Mouse (Mus musculus) hindbrain, embryonic 13.5 days (tissue): ENCODE results near the gene Ankrd54. TPM values are rescaled to one million over a fixed set of nuclear protein-coding genes. Genes with fewer than 3 reads are reported as not detected.
A peak's percentile ranks its signal among the peaks of the same experiment; 100 is the strongest.

Experiments used
- ATAC-seq: fragments of 200-750 bp; cut with Nextera tagmentation; 2 replicates; pipeline ENCODE4 v1.8.0; 2017; ENCODE audit warnings: moderate TSS enrichment; ENCODE audit not compliant: low FRiP score
- H3K27ac ChIP-seq: fragments of 300-500 bp; sonication (generic); 2 replicates; pipeline ENCODE4 v1.5.1; 2015; ENCODE audit warnings: inconsistent platforms, mild to moderate bottlenecking, moderate library complexity
- H3K27me3 ChIP-seq: fragments of 300-500 bp; sonication (generic); 2 replicates; pipeline ENCODE4 v1.6.1; 2015; ENCODE audit warnings: mild to moderate bottlenecking, inconsistent platforms
- H3K36me3 ChIP-seq: fragments of 300-500 bp; sonication (generic); 2 replicates; pipeline ENCODE4 v1.6.1; 2015; ENCODE audit warnings: mild to moderate bottlenecking, inconsistent platforms
- H3K4me1 ChIP-seq: fragments of 300-500 bp; sonication (generic); replicated peaks from 2 replicates; pipeline ENCODE4 v1.6.1; 2015; ENCODE audit warnings: inconsistent platforms
- H3K4me2 ChIP-seq: fragments of 300-500 bp; sonication (generic); 2 replicates; pipeline ENCODE4 v1.6.1; 2015; ENCODE audit warnings: inconsistent platforms, mild to moderate bottlenecking, moderate library complexity
- H3K4me3 ChIP-seq: fragments of 300-500 bp; sonication (generic); 2 replicates; pipeline ENCODE4 v1.5.1; 2015; ENCODE audit warnings: mild to moderate bottlenecking, inconsistent platforms
- H3K9ac ChIP-seq: fragments of 300-500 bp; sonication (generic); 2 replicates; pipeline ENCODE4 v1.6.1; 2015; ENCODE audit warnings: mild to moderate bottlenecking, inconsistent platforms
- H3K9me3 ChIP-seq: fragments of 300-500 bp; sonication (generic); 2 replicates; pipeline ENCODE4 v1.6.1; 2016; ENCODE audit warnings: inconsistent platforms
- WGBS: fragments of 180-500 bp; shearing (Covaris S2); methylation state at CpG from one replicate; pipeline ENCODE4 v1.1.7; 2015; 5-methylcytosine and 5-hydroxymethylcytosine counted together
- polyA plus RNA-seq: library from polyadenylated mRNA; unstranded; fragments of >200 nt; fragmentation: Nextera tagmentation; extraction: Ambion mirVana; gene quantifications from 2 replicates; pipeline ENCODE4 v1.2.1, GENCODE M21; 2015

Ankrd54 gene
- polyA plus RNA-seq, 1 experiment from 2014 or later: 50.4 TPM

GRCm38 (mm10) chr15:79074446-79074845 is 11.8 kb upstream of the Ankrd54 start:
- H3K9me3 ChIP-seq: no peaks in the 10 kb centered on the region
- ATAC-seq: no peak
- H3K4me2 ChIP-seq: peak overlapping the region; percentile 89
- no peaks in the 10 kb centered on the region for H3K27me3 ChIP-seq
- H3K27ac ChIP-seq: peak overlapping the region; percentile 82
- peaks cover 28% of the 10 kb centered on the region for H3K4me1 ChIP-seq
- H3K36me3 ChIP-seq: peaks cover 31% of the 10 kb centered on the region
- H3K4me3 ChIP-seq: peak overlapping the region; percentile 97
- peak overlapping the region; percentile 60; the same call in 1 of the 2 replicates for H3K9ac ChIP-seq
- 37% methylated on average over 10 of the region's 10 CpGs for WGBS

GRCm38 (mm10) chr15:79073752-79074151 is 11.1 kb upstream of the Ankrd54 start:
- no peak for ATAC-seq
- H3K9ac ChIP-seq: no peak overlapping the region
- no peaks in the 10 kb centered on the region for H3K27me3 ChIP-seq
- H3K4me1 ChIP-seq: peaks cover 28% of the 10 kb centered on the region
- no peak overlapping the region for H3K4me2 ChIP-seq
- H3K4me3 ChIP-seq: no peak overlapping the region
- H3K9me3 ChIP-seq: no peaks in the 10 kb centered on the region
- H3K36me3 ChIP-seq: peaks cover 24% of the 10 kb centered on the region
- no peak overlapping the region for H3K27ac ChIP-seq

GRCm38 (mm10) chr15:79071117-79072039 is 8.7 kb upstream of the Ankrd54 start:
- Histone ChIP-seq H3K9ac (no peak overlapping the region), H3K4me1 (peaks cover 20% of the 10 kb centered on the region), H3K4me3 (no peak overlapping the region), H3K27ac (no peak overlapping the region), H3K9me3 (no peaks in the 10 kb centered on the region), H3K36me3 (peaks cover under 1% of the 10 kb centered on the region; the same call in 1 of the 2 replicates), H3K4me2 (no peak overlapping the region), H3K27me3 (peaks cover 12% of the 10 kb centered on the region; the same call in 1 of the 2 replicates)
- WGBS: 68% methylated on average over 5 of the region's 5 CpGs
- ATAC-seq: no peak

GRCm38 (mm10) chr15:79068416-79068815 is 5.7 kb upstream of the Ankrd54 start:
- Histone ChIP-seq H3K4me2 (no peak overlapping the region), H3K27ac (no peak overlapping the region), H3K9me3 (no peaks in the 10 kb centered on the region), H3K27me3 (peaks cover 16% of the 10 kb centered on the region; the same call in 1 of the 2 replicates), H3K9ac (no peak overlapping the region), H3K4me3 (no peak overlapping the region), H3K4me1 (peaks cover 6% of the 10 kb centered on the region), H3K36me3 (no peaks in the 10 kb centered on the region)
- WGBS: 82% methylated on average over 3 of the region's 3 CpGs
- ATAC-seq: no peak

GRCm38 (mm10) chr15:79067631-79068030 is 4.9 kb upstream of the Ankrd54 start:
- Histone ChIP-seq H3K36me3 (no peaks in the 10 kb centered on the region), H3K4me1 (peaks cover 8% of the 10 kb centered on the region), H3K27ac (no peak overlapping the region), H3K9me3 (no peaks in the 10 kb centered on the region), H3K27me3 (peaks cover 16% of the 10 kb centered on the region; the same call in 1 of the 2 replicates), H3K9ac (no peak overlapping the region), H3K4me2 (no peak overlapping the region), H3K4me3 (no peak overlapping the region)
- no peak for ATAC-seq
- WGBS: 85% methylated on average over 3 of the region's 3 CpGs

GRCm38 (mm10) chr15:79066276-79066675 is 3.6 kb upstream of the Ankrd54 start:
- Histone ChIP-seq H3K9me3 (no peaks in the 10 kb centered on the region), H3K4me3 (no peak overlapping the region), H3K4me1 (peaks cover 17% of the 10 kb centered on the region), H3K27ac (no peak overlapping the region), H3K9ac (no peak overlapping the region), H3K27me3 (peaks cover 16% of the 10 kb centered on the region; the same call in 1 of the 2 replicates), H3K36me3 (no peaks in the 10 kb centered on the region), H3K4me2 (no peak overlapping the region)
- no peak for ATAC-seq
- WGBS: 57% methylated on average over 2 of the region's 2 CpGs

- Histone ChIP-seq H3K4me1 (peaks cover 22% of the 10 kb centered on the region), H3K36me3 (peaks cover 7% of the 10 kb centered on the region), H3K4me3 (no peak overlapping the region), H3K27me3 (peaks cover 16% of the 10 kb centered on the region; the same call in 1 of the 2 replicates), H3K4me2 (no peak overlapping the region), H3K9me3 (no peaks in the 10 kb centered on the region), H3K9ac (no peak overlapping the region), H3K27ac (no peak overlapping the region)
- 65% methylated on average over 8 of the region's 8 CpGs for WGBS
- no peak for ATAC-seq
Observed at GRCm38 (mm10) chr15:79065086-79065770, 2.5 kb upstream of the Ankrd54 start.

- Histone ChIP-seq H3K36me3 (peaks cover 27% of the 10 kb centered on the region), H3K4me3 (peak overlapping the region; percentile 28), H3K9ac (no peak overlapping the region), H3K4me2 (peak overlapping the region; percentile 45), H3K27me3 (peaks cover 13% of the 10 kb centered on the region; the same call in 1 of the 2 replicates), H3K27ac (0 out of 2 replicates have a peak overlapping the region, but pooled peaks have one; percentile 13), H3K4me1 (peaks cover 22% of the 10 kb centered on the region), H3K9me3 (no peaks in the 10 kb centered on the region)
- no peak for ATAC-seq
- 10% methylated on average over 14 of the region's 14 CpGs for WGBS
Observed at GRCm38 (mm10) chr15:79063160-79063740, 557 bp upstream of the Ankrd54 start.

GRCm38 (mm10) chr15:79060887-79061565 is 1.7 kb downstream of the Ankrd54 start:
- no peak for ATAC-seq
- H3K27ac ChIP-seq: no peak overlapping the region
- H3K4me2 ChIP-seq: peak overlapping the region; percentile 84
- peaks cover 49% of the 10 kb centered on the region for H3K36me3 ChIP-seq
- peaks cover 18% of the 10 kb centered on the region for H3K4me1 ChIP-seq
- H3K9me3 ChIP-seq: no peaks in the 10 kb centered on the region
- 0 out of 2 replicates have a peak, but pooled peaks cover 4% of the 10 kb centered on the region for H3K27me3 ChIP-seq
- WGBS: 87% methylated on average over 14 of the region's 14 CpGs
- peak overlapping the region; percentile 11; the same call in 1 of the 2 replicates for H3K4me3 ChIP-seq
- no peak overlapping the region for H3K9ac ChIP-seq

GRCm38 (mm10) chr15:79057850-79058249 is 4.8 kb downstream of the Ankrd54 start:
- H3K4me3 ChIP-seq: no peak overlapping the region
- H3K4me1 ChIP-seq: peaks cover 14% of the 10 kb centered on the region
- H3K9ac ChIP-seq: peak overlapping the region; percentile 20; the same call in 1 of the 2 replicates
- 85% methylated on average over 6 of the region's 6 CpGs for WGBS
- H3K27ac ChIP-seq: no peak overlapping the region
- no peak overlapping the region for H3K4me2 ChIP-seq
- no peaks in the 10 kb centered on the region for H3K9me3 ChIP-seq
- no peak for ATAC-seq
- peaks cover 81% of the 10 kb centered on the region for H3K36me3 ChIP-seq
- H3K27me3 ChIP-seq: no peaks in the 10 kb centered on the region

GRCm38 (mm10) chr15:79056601-79057000 is 6.1 kb downstream of the Ankrd54 start:
- 0 out of 2 replicates have a peak overlapping the region, but pooled peaks have one; percentile 13 for H3K9ac ChIP-seq
- no peak for ATAC-seq
- H3K4me2 ChIP-seq: no peak overlapping the region
- H3K27me3 ChIP-seq: no peaks in the 10 kb centered on the region
- no peaks in the 10 kb centered on the region for H3K9me3 ChIP-seq
- 91% methylated on average over 7 of the region's 7 CpGs for WGBS
- H3K4me3 ChIP-seq: no peak overlapping the region
- H3K36me3 ChIP-seq: peaks cover 91% of the 10 kb centered on the region
- H3K27ac ChIP-seq: no peak overlapping the region
- peaks cover 8% of the 10 kb centered on the region for H3K4me1 ChIP-seq
